Mouse (Mus musculus) brain, embryonic 18.5 days (tissue): ENCODE measurements at regions not wholly inside any gene's neighbourhood (a gene's known extent, or its start where the extent isn't known, plus 50 kb on each side); places are given as distances from the start of the nearest gene placed in this dataset.

Experiments
- DNase-seq: peaks from one replicate; pipeline ENCODE4 v3.0.0-alpha.2; 2012; ENCODE audit warnings: low read depth, low spot score

GRCm38 (mm10) chr3:149625497-149625896, 635.1 kb upstream of the Adgrl2 start:
- DNase-seq, result no peak

GRCm38 (mm10) chr3:149625066-149625465, 634.7 kb upstream of the Adgrl2 start:
- DNase-seq, result no peak

- no peak for DNase-seq
Measured at GRCm38 (mm10) chr3:149623851-149624532, 633.6 kb upstream of the Adgrl2 start.

GRCm38 (mm10) chr3:149603865-149604264, 613.5 kb upstream of the Adgrl2 start:
- DNase-seq, result no peak

GRCm38 (mm10) chr3:149601276-149601675, 610.9 kb upstream of the Adgrl2 start:
- DNase-seq, result no peak

- no peak for DNase-seq
Measured at GRCm38 (mm10) chr3:149594470-149594869, 604.1 kb upstream of the Adgrl2 start.

- DNase-seq, result no peak
Measured at GRCm38 (mm10) chr3:149585769-149586168, 595.4 kb upstream of the Adgrl2 start.

GRCm38 (mm10) chr3:149581141-149581540, 590.8 kb upstream of the Adgrl2 start:
- no peak for DNase-seq

GRCm38 (mm10) chr3:149575678-149576077, 585.3 kb upstream of the Adgrl2 start:
- DNase-seq, result no peak

GRCm38 (mm10) chr3:149566853-149567252, 576.5 kb upstream of the Adgrl2 start:
- no peak for DNase-seq

GRCm38 (mm10) chr3:149550231-149550951, 560.0 kb upstream of the Adgrl2 start:
- DNase-seq, result peak; percentile 58

- no peak for DNase-seq
Measured at GRCm38 (mm10) chr3:149547045-149547444, 556.7 kb upstream of the Adgrl2 start.

GRCm38 (mm10) chr3:149546256-149546655, 555.9 kb upstream of the Adgrl2 start:
- no peak for DNase-seq

- no peak for DNase-seq
Measured at GRCm38 (mm10) chr3:149534183-149534582, 543.8 kb upstream of the Adgrl2 start.

GRCm38 (mm10) chr3:149530026-149530607, 539.8 kb upstream of the Adgrl2 start:
- no peak for DNase-seq

- DNase-seq, result no peak
Measured at GRCm38 (mm10) chr3:149526509-149526908, 536.2 kb upstream of the Adgrl2 start.

- DNase-seq, result no peak
Measured at GRCm38 (mm10) chr3:149519575-149519929, 529.2 kb upstream of the Adgrl2 start.

GRCm38 (mm10) chr3:149518928-149519574, 528.7 kb upstream of the Adgrl2 start:
- no peak for DNase-seq

- DNase-seq, result no peak
Measured at GRCm38 (mm10) chr3:149517537-149517936, 527.2 kb upstream of the Adgrl2 start.

- no peak for DNase-seq
Measured at GRCm38 (mm10) chr3:149509178-149509577, 518.8 kb upstream of the Adgrl2 start.

GRCm38 (mm10) chr3:149508671-149509070, 518.3 kb upstream of the Adgrl2 start:
- no peak for DNase-seq

GRCm38 (mm10) chr3:149505692-149506091, 515.3 kb upstream of the Adgrl2 start:
- DNase-seq, result no peak
